Mouse (Mus musculus): ENCODE measurements around the gene Mroh8. TPM values are rescaled to one million over a fixed set of nuclear protein-coding genes. Genes with fewer than 3 reads are reported as not detected.
"Not testable (repeated sequence)": the region's sequence is repeated elsewhere in the genome, so short reads cannot be mapped to it uniquely, and the experiment has no call there.

Gene Mroh8
- total and polyA plus RNA-seq, 3 experiments = 0.37 to 1.4 (median 0.66) TPM

DNA sequence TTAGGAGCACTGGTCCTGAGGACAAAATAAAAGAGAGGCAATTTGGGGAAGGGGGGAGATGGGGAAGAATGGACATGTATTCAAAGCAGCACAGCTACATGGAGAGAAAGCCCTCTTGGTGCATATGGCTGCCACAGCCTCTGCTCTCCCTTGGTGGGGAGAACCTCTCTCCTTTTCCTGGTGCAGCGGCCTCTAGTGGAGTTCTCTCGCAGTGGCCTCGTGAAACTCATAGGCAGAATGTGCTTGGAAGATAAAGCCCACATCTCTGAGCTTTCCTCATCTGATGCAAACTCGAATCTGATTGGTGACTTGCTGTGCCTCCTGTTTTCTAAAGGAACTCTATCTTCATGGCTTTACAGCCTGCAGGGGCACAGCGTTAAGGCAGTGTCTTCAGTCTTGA lies 19.6 kb downstream of the Mroh8 start:
- H3K27me3 ChIP-seq (ENCODE audit: insufficient read depth, low read length) = peaks cover 39% of the 10 kb centered on the region
- H3K4me3 ChIP-seq (ENCODE audit: low read depth, low read length) = no peak overlapping the region
- H3K4me1 ChIP-seq (ENCODE audit: insufficient read depth, low read depth, low read length) = no peaks in the 10 kb centered on the region; the same call in 1 of the 2 replicates
- no peaks in the 10 kb centered on the region for H3K36me3 ChIP-seq (replicated peaks)
- ATAC-seq (ENCODE audit: extremely low read depth, insufficient number of reproducible peaks, low FRiP score, poor library complexity, severe bottlenecking) (no peak), DNase-seq (ENCODE audit: low spot score) (peak; percentile 61)
- TF ChIP-seq CTCF (IDR thresholded peaks at IDR 0.05; ENCODE audit: low read depth, low read length) = peak; percentile 64; the same call in 1 of the 2 replicates
- TF ChIP-seq POLR2AphosphoS5 (IDR thresholded peaks at IDR 0.05; ENCODE audit: insufficient replicate concordance, low read depth, low read length) = no peak
- H3K9me3 ChIP-seq (replicated peaks) = no peaks in the 10 kb centered on the region

DNA sequence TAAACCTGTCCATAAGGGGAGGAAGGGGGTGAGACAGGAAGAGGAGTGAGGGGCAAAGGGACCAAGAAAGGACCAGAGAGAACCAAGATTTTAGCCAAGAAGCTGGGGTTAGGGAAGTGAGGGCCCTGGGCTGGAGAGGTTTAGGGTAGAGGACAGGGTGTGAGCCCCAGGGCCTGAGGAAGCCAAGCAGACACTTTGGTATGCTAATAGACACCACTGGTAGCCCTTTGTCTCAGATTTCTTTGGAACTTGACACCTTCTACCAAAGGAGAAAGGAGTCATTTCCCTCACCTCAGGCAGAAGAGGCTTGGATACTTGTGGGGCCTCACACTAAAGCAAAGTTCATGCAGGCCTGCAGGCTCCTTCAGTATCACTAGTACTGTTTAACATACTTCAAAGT lies 31.2 kb downstream of the Mroh8 start:
- H3K4me3 ChIP-seq (ENCODE audit: low read depth, low read length) = no peak overlapping the region
- TF ChIP-seq GATA2 (IDR thresholded peaks at IDR 0.05; ENCODE audit: borderline replicate concordance, low read depth, low read length) (no peak), TAL1 (conservative IDR thresholded peaks at IDR 0.05; ENCODE audit: low read depth, low read length) (no peak), POLR2AphosphoS5 (IDR thresholded peaks at IDR 0.05; ENCODE audit: insufficient replicate concordance, low read depth, low read length) (no peak), CTCF (IDR thresholded peaks at IDR 0.05; ENCODE audit: low read depth, low read length) (no peak), GATA1 (IDR thresholded peaks at IDR 0.05; ENCODE audit: borderline replicate concordance, low read length) (no peak)
- ATAC-seq (ENCODE audit: extremely low read depth, insufficient number of reproducible peaks, low FRiP score, poor library complexity, severe bottlenecking) (no peak), DNase-seq (ENCODE audit: low spot score) (no peak)
- peaks cover 7% of the 10 kb centered on the region for H3K4me1 ChIP-seq (ENCODE audit: insufficient read depth, low read depth, low read length)
- H3K36me3 ChIP-seq (replicated peaks) = no peaks in the 10 kb centered on the region
- H3K9me3 ChIP-seq (replicated peaks) = no peaks in the 10 kb centered on the region
- H3K27me3 ChIP-seq (ENCODE audit: insufficient read depth, low read length) = peaks cover 26% of the 10 kb centered on the region

DNA sequence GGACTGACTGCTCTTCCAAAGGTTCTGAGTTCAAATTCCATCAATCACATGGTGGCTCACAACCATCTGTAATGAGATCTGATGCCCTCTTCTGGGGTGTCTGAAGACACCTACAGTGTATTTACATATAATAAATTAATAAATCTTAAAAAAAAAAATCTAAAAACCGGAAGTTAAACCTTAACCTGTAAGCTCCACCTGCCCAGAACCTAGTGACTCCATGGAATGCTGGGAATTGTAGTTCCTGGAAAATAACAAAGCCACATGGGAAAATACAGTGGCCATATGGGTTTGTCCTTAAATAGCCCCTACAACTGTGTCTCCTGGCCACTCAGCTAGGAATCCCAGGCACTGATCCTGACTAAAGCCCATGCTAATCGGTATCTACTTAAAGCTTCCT lies 33.7 kb downstream of the Mroh8 start:
- H3K4me3 ChIP-seq (ENCODE audit: low read depth, low read length) = no peak overlapping the region
- DNase-seq (ENCODE audit: low spot score) (no peak), ATAC-seq (ENCODE audit: extremely low read depth, insufficient number of reproducible peaks, low FRiP score, poor library complexity, severe bottlenecking) (no peak)
- H3K9me3 ChIP-seq (replicated peaks) = 0 out of 2 replicates have a peak, but pooled peaks cover 2% of the 10 kb centered on the region
- H3K4me1 ChIP-seq (ENCODE audit: insufficient read depth, low read depth, low read length) = peaks cover 7% of the 10 kb centered on the region
- peaks cover 26% of the 10 kb centered on the region for H3K27me3 ChIP-seq (ENCODE audit: insufficient read depth, low read length)
- TF ChIP-seq GATA2 (IDR thresholded peaks at IDR 0.05; ENCODE audit: borderline replicate concordance, low read depth, low read length) = no peak
- TF ChIP-seq CTCF (IDR thresholded peaks at IDR 0.05; ENCODE audit: low read depth, low read length) = no peak
- TF ChIP-seq GATA1 (IDR thresholded peaks at IDR 0.05; ENCODE audit: borderline replicate concordance, low read length) = no peak
- H3K36me3 ChIP-seq (replicated peaks) = no peaks in the 10 kb centered on the region

GRCm38 (mm10) chr2:157245001-157245400 lies 34.3 kb downstream of the Mroh8 start:
- Histone ChIP-seq H3K4me3 (ENCODE audit: low read depth, low read length) (no peak overlapping the region), H3K36me3 (replicated peaks) (no peaks in the 10 kb centered on the region), H3K9me3 (replicated peaks) (0 out of 2 replicates have a peak, but pooled peaks cover 2% of the 10 kb centered on the region), H3K27me3 (ENCODE audit: insufficient read depth, low read length) (peaks cover 25% of the 10 kb centered on the region), H3K4me1 (ENCODE audit: insufficient read depth, low read depth, low read length) (peaks cover 7% of the 10 kb centered on the region)
- DNase-seq (ENCODE audit: low spot score) = no peak
- TF ChIP-seq GATA2 (IDR thresholded peaks at IDR 0.05; ENCODE audit: borderline replicate concordance, low read depth, low read length) (no peak), TAL1 (conservative IDR thresholded peaks at IDR 0.05; ENCODE audit: low read depth, low read length) (no peak), CTCF (IDR thresholded peaks at IDR 0.05; ENCODE audit: low read depth, low read length) (no peak), POLR2AphosphoS5 (IDR thresholded peaks at IDR 0.05; ENCODE audit: insufficient replicate concordance, low read depth, low read length) (no peak), GATA1 (IDR thresholded peaks at IDR 0.05; ENCODE audit: borderline replicate concordance, low read length) (no peak)
- ATAC-seq (ENCODE audit: extremely low read depth, insufficient number of reproducible peaks, low FRiP score, poor library complexity, severe bottlenecking) = no peak

DNA sequence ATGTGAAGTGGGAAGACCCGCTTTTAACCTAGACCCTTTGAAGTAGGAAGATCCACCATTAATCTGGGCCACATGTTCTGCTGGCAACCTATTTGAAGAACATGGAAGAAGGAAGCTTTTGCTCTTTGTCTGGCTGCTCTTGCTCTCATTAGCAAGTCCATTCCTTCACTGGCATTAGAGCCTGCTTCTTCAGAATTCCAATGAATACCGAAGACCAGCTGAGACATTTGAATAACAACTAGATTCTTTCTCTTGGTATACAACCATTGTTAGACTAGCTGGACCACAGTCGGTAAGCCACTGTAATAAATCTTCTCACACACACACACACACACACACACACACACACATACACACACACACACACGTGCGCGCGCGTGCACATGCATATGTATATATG lies 43.4 kb downstream of the Mroh8 start:
- Histone ChIP-seq H3K4me1 (ENCODE audit: insufficient read depth, low read depth, low read length) (no peaks in the 10 kb centered on the region), H3K36me3 (replicated peaks) (no peaks in the 10 kb centered on the region), H3K4me3 (ENCODE audit: low read depth, low read length) (no peak overlapping the region), H3K27me3 (ENCODE audit: insufficient read depth, low read length) (peaks cover 28% of the 10 kb centered on the region), H3K9me3 (replicated peaks) (no peaks in the 10 kb centered on the region)
- no peak for DNase-seq (ENCODE audit: low spot score)
- ATAC-seq (ENCODE audit: extremely low read depth, insufficient number of reproducible peaks, low FRiP score, poor library complexity, severe bottlenecking) = no peak
- TF ChIP-seq GATA2 (IDR thresholded peaks at IDR 0.05; ENCODE audit: borderline replicate concordance, low read depth, low read length) (no peak), GATA1 (IDR thresholded peaks at IDR 0.05; ENCODE audit: borderline replicate concordance, low read length) (no peak), POLR2AphosphoS5 (IDR thresholded peaks at IDR 0.05; ENCODE audit: insufficient replicate concordance, low read depth, low read length) (no peak), TAL1 (conservative IDR thresholded peaks at IDR 0.05; ENCODE audit: low read depth, low read length) (no peak), CTCF (IDR thresholded peaks at IDR 0.05; ENCODE audit: low read depth, low read length) (no peak)

- peaks cover 45% of the 10 kb centered on the region for H3K27me3 ChIP-seq (ENCODE audit: insufficient read depth, low read length)
- H3K9me3 ChIP-seq (replicated peaks); DNase-seq (ENCODE audit: low spot score); H3K36me3 ChIP-seq (replicated peaks); H3K4me3 ChIP-seq (ENCODE audit: low read depth, low read length); ATAC-seq (ENCODE audit: extremely low read depth, insufficient number of reproducible peaks, low FRiP score, poor library complexity, severe bottlenecking): not testable (repeated sequence)
- H3K4me1 ChIP-seq (ENCODE audit: insufficient read depth, low read depth, low read length) = peaks cover 10% of the 10 kb centered on the region
Observed at GRCm38 (mm10) chr2:157221916-157222315, 57.4 kb downstream of the Mroh8 start.

DNA sequence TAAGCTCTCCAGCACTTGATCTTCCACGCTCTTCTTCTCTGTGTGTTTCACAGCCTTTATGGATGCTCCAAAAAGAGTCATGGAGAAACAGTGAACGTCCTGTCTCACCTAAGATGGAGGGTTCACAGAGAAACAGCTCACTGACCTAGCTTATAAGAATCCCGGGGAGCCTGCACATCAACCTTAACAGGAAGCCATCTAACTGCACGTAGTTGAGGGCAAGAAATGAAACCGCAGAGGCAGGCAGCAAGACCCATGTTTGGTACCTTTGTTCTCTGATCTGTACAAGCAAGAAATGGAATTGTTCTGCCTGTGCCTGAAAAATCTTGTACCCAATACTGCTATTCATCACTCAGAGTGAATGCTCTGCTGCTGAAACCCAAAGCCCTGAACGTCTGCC lies 59.2 kb downstream of the Mroh8 start:
- H3K36me3 ChIP-seq (replicated peaks) = no peaks in the 10 kb centered on the region
- peaks cover 10% of the 10 kb centered on the region for H3K4me1 ChIP-seq (ENCODE audit: insufficient read depth, low read depth, low read length)
- TF ChIP-seq POLR2AphosphoS5 (IDR thresholded peaks at IDR 0.05; ENCODE audit: insufficient replicate concordance, low read depth, low read length) (no peak), GATA2 (IDR thresholded peaks at IDR 0.05; ENCODE audit: borderline replicate concordance, low read depth, low read length) (no peak), TAL1 (conservative IDR thresholded peaks at IDR 0.05; ENCODE audit: low read depth, low read length) (no peak), GATA1 (IDR thresholded peaks at IDR 0.05; ENCODE audit: borderline replicate concordance, low read length) (no peak), CTCF (IDR thresholded peaks at IDR 0.05; ENCODE audit: low read depth, low read length) (no peak)
- peaks cover 48% of the 10 kb centered on the region for H3K27me3 ChIP-seq (ENCODE audit: insufficient read depth, low read length)
- no peaks in the 10 kb centered on the region for H3K9me3 ChIP-seq (replicated peaks)
- no peak for ATAC-seq (ENCODE audit: extremely low read depth, insufficient number of reproducible peaks, low FRiP score, poor library complexity, severe bottlenecking)
- no peak for DNase-seq (ENCODE audit: low spot score)
- H3K4me3 ChIP-seq (ENCODE audit: low read depth, low read length) = no peak overlapping the region

Data from G1E (cell line).